Mouse (Mus musculus) erythroblast, adult 5-6 weeks (primary cell): ENCODE data around the gene Uhrf1. TPM values are rescaled to one million over a fixed set of nuclear protein-coding genes. Genes with fewer than 3 reads are reported as not detected.

Experiments
- total RNA-seq, 2 experiments: library from RNA; stranded (forward) in 1 of 2; stranded (reverse) in 1 of 2; fragments of 150-400 nt in 1 of 2; fragments of 200-764, 138-1000 nt in 1 of 2; gene quantifications; 2 replicates each; pipeline versions ENCODE4 v1.2.3 to v1.2.4; 2015 to 2017; ENCODE audit warnings: low replicate concordance in 2 of 2

Gene Uhrf1
- total RNA-seq, 2 experiments from 2014 or later: 34.4 to 66.2 TPM

Other genes with a start within 250 kb of the Uhrf1 start
- 3.1 and 3.6 TPM in 2 replicates for gene Ubxn6, start 228.3 kb upstream of the Uhrf1 start, total RNA-seq (2015; ENCODE audit: low replicate concordance)
- 5.3 and 15.2 TPM in 2 replicates for gene Ubxn6, start 228.3 kb upstream of the Uhrf1 start, total RNA-seq (2017; ENCODE audit: low replicate concordance)
- 20.0 and 61.4 TPM in 2 replicates for gene Hdgfl2, start 223.7 kb upstream of the Uhrf1 start, total RNA-seq (2015; ENCODE audit: low replicate concordance)
- 46.6 and 75.3 TPM in 2 replicates for gene Hdgfl2, start 223.7 kb upstream of the Uhrf1 start, total RNA-seq (2017; ENCODE audit: low replicate concordance)
- not detected in 2 replicates for gene Plin4, start 193.5 kb upstream of the Uhrf1 start, total RNA-seq (2015; ENCODE audit: low replicate concordance)
- not detected in 2 replicates for gene Plin4, start 193.5 kb upstream of the Uhrf1 start, total RNA-seq (2017; ENCODE audit: low replicate concordance)
- 0.58 TPM in 1 of 2 replicates, not detected in the other for gene Plin5, start 185.7 kb upstream of the Uhrf1 start, total RNA-seq (2015; ENCODE audit: low replicate concordance)
- 0.60 and 0.98 TPM in 2 replicates for gene Plin5, start 185.7 kb upstream of the Uhrf1 start, total RNA-seq (2017; ENCODE audit: low replicate concordance)
- 6.7 and 9.4 TPM in 2 replicates for gene Lrg1, start 181.3 kb upstream of the Uhrf1 start, total RNA-seq (2015; ENCODE audit: low replicate concordance)
- 4.5 and 11.8 TPM in 2 replicates for gene Lrg1, start 181.3 kb upstream of the Uhrf1 start, total RNA-seq (2017; ENCODE audit: low replicate concordance)
- gene Sema6b, start 163.0 kb upstream of the Uhrf1 start, total RNA-seq (2015; ENCODE audit: low replicate concordance): 0.19 TPM in 1 of 2 replicates, not detected in the other
- gene Sema6b, start 163.0 kb upstream of the Uhrf1 start, total RNA-seq (2017; ENCODE audit: low replicate concordance): 0.56 and 1.4 TPM in 2 replicates
- 0.38 and 0.84 TPM in 2 replicates for gene Tnfaip8l1, start 140.8 kb upstream of the Uhrf1 start, total RNA-seq (2015; ENCODE audit: low replicate concordance)
- 0.28 TPM in 1 of 2 replicates, not detected in the other for gene Tnfaip8l1, start 140.8 kb upstream of the Uhrf1 start, total RNA-seq (2017; ENCODE audit: low replicate concordance)
- gene Mydgf, start 119.4 kb upstream of the Uhrf1 start, total RNA-seq (2015; ENCODE audit: low replicate concordance): 7.9 and 20.5 TPM in 2 replicates
- 12.0 and 14.9 TPM in 2 replicates for gene Mydgf, start 119.4 kb upstream of the Uhrf1 start, total RNA-seq (2017; ENCODE audit: low replicate concordance)
- gene Dpp9, start 84.4 kb upstream of the Uhrf1 start, total RNA-seq (2015; ENCODE audit: low replicate concordance): 9.8 and 11.5 TPM in 2 replicates
- 5.2 TPM in 2 replicates for gene Dpp9, start 84.4 kb upstream of the Uhrf1 start, total RNA-seq (2017; ENCODE audit: low replicate concordance)
- 2.7 TPM in 2 replicates for gene Fem1a, start 46.5 kb upstream of the Uhrf1 start, total RNA-seq (2015; ENCODE audit: low replicate concordance)
- gene Fem1a, start 46.5 kb upstream of the Uhrf1 start, total RNA-seq (2017; ENCODE audit: low replicate concordance): 4.9 and 5.3 TPM in 2 replicates
- gene Ticam1, start 26.5 kb upstream of the Uhrf1 start, total RNA-seq (2015; ENCODE audit: low replicate concordance): 2.5 and 5.0 TPM in 2 replicates
- 1.3 and 2.8 TPM in 2 replicates for gene Ticam1, start 26.5 kb upstream of the Uhrf1 start, total RNA-seq (2017; ENCODE audit: low replicate concordance)
- gene Plin3, start 10.4 kb upstream of the Uhrf1 start, total RNA-seq (2015; ENCODE audit: low replicate concordance): 3.1 and 4.0 TPM in 2 replicates
- 5.4 and 5.9 TPM in 2 replicates for gene Plin3, start 10.4 kb upstream of the Uhrf1 start, total RNA-seq (2017; ENCODE audit: low replicate concordance)
- not detected in 2 replicates for gene Arrdc5, start 3.0 kb upstream of the Uhrf1 start, total RNA-seq (2015; ENCODE audit: low replicate concordance)
- not detected in 2 replicates for gene Arrdc5, start 3.0 kb upstream of the Uhrf1 start, total RNA-seq (2017; ENCODE audit: low replicate concordance)
- gene Kdm4b, start 22.7 kb downstream of the Uhrf1 start, total RNA-seq (2015; ENCODE audit: low replicate concordance): 1.7 and 5.0 TPM in 2 replicates
- 2.9 and 3.5 TPM in 2 replicates for gene Kdm4b, start 22.7 kb downstream of the Uhrf1 start, total RNA-seq (2017; ENCODE audit: low replicate concordance)
- 4.8 and 7.3 TPM in 2 replicates for gene Ptprs, start 173.2 kb downstream of the Uhrf1 start, total RNA-seq (2015; ENCODE audit: low replicate concordance)
- 2.0 and 8.1 TPM in 2 replicates for gene Ptprs, start 173.2 kb downstream of the Uhrf1 start, total RNA-seq (2017; ENCODE audit: low replicate concordance)
- not detected in 2 replicates for gene Znrf4, start 209.1 kb downstream of the Uhrf1 start, total RNA-seq (2015; ENCODE audit: low replicate concordance)
- gene Znrf4, start 209.1 kb downstream of the Uhrf1 start, total RNA-seq (2017; ENCODE audit: low replicate concordance): not detected in 2 replicates